Mouse (Mus musculus) left cerebral cortex, postnatal 4 days (tissue): ENCODE data around the gene Smad3. TPM values are rescaled to one million over a fixed set of nuclear protein-coding genes. Genes with fewer than 3 reads are reported as not detected.

Source experiments
- DNase-seq: peaks from one replicate; pipeline ENCODE4 v3.0.0-alpha.2; 2022
- intact Hi-C: fragments of 180-260 bp; cut with DNase I; formaldehyde crosslinking; loops from one replicate; pipeline ENCODE4 v1.15.1; 2025
- total RNA-seq, 2 experiments: library from RNA; stranded (reverse); gene quantifications; 2 replicates each; pipeline ENCODE4 v1.2.3; 2021

Gene Smad3
- 10 to 100 TPM; 16.0 to 20.4 TPM for total RNA-seq

GRCm38 (mm10) chr9:63757865-63758440 lies at the start of gene Smad3:
TSS of gene Smad3 (minus strand) at chr9:63757994.
- intact Hi-C loops, result loop anchor here (10.0 kb wide), 1 partner anchor 77 kb away; no protein-coding TSS in a partner anchor
- peak; percentile 83 for DNase-seq

GRCm38 (mm10) chr9:63804847-63805246 lies 47.1 kb upstream of the Smad3 start:
- DNase-seq, result no peak
- intact Hi-C loops, result no loop called here

- intact Hi-C loops, result no loop called here
- DNase-seq, result no peak
Observed at GRCm38 (mm10) chr9:63803181-63803591, 45.4 kb upstream of the Smad3 start.

GRCm38 (mm10) chr9:63802504-63802903 lies 44.7 kb upstream of the Smad3 start:
- no peak for DNase-seq
- intact Hi-C loops, result no loop called here

- intact Hi-C loops, result no loop called here
- no peak for DNase-seq
Observed at GRCm38 (mm10) chr9:63802080-63802479, 44.3 kb upstream of the Smad3 start.

GRCm38 (mm10) chr9:63796429-63796828 lies 38.6 kb upstream of the Smad3 start:
- intact Hi-C loops, result no loop called here
- no peak for DNase-seq

- no peak for DNase-seq
- intact Hi-C loops, result no loop called here
Observed at GRCm38 (mm10) chr9:63793731-63794495, 36.1 kb upstream of the Smad3 start.

GRCm38 (mm10) chr9:63791716-63792115 lies 33.9 kb upstream of the Smad3 start:
- no peak for DNase-seq
- intact Hi-C loops, result no loop called here

GRCm38 (mm10) chr9:63791275-63791674 lies 33.5 kb upstream of the Smad3 start:
- DNase-seq, result peak; percentile 30
- intact Hi-C loops, result no loop called here

GRCm38 (mm10) chr9:63790222-63790621 lies 32.4 kb upstream of the Smad3 start:
- DNase-seq, result no peak
- intact Hi-C loops, result no loop called here

- intact Hi-C loops, result no loop called here
- DNase-seq, result peak; percentile 34
Observed at GRCm38 (mm10) chr9:63789386-63789785, 31.6 kb upstream of the Smad3 start.

- DNase-seq, result no peak
Observed at GRCm38 (mm10) chr9:63787606-63788005, 29.8 kb upstream of the Smad3 start.

GRCm38 (mm10) chr9:63787086-63787485 lies 29.3 kb upstream of the Smad3 start:
- intact Hi-C loops, result no loop called here

More at GRCm38 (mm10) chr9:63787606-63788005, 29.8 kb upstream of the Smad3 start:
- intact Hi-C loops, result no loop called here

GRCm38 (mm10) chr9:63786026-63786670 lies 28.4 kb upstream of the Smad3 start:
- DNase-seq, result no peak
- intact Hi-C loops, result no loop called here

More at GRCm38 (mm10) chr9:63787086-63787485, 29.3 kb upstream of the Smad3 start:
- DNase-seq, result no peak

GRCm38 (mm10) chr9:63785492-63785891 lies 27.7 kb upstream of the Smad3 start:
- intact Hi-C loops, result no loop called here
- no peak for DNase-seq

- no peak for DNase-seq
- intact Hi-C loops, result no loop called here
Observed at GRCm38 (mm10) chr9:63784597-63784996, 26.8 kb upstream of the Smad3 start.

- intact Hi-C loops, result no loop called here
- no peak for DNase-seq
Observed at GRCm38 (mm10) chr9:63782744-63783143, 24.9 kb upstream of the Smad3 start.

- intact Hi-C loops, result no loop called here
- no peak for DNase-seq
Observed at GRCm38 (mm10) chr9:63781714-63782464, 24.1 kb upstream of the Smad3 start.

- intact Hi-C loops, result no loop called here
- DNase-seq, result peak; percentile 43
Observed at GRCm38 (mm10) chr9:63779950-63780887, 22.4 kb upstream of the Smad3 start.

- DNase-seq, result no peak
Observed at GRCm38 (mm10) chr9:63776735-63777134, 18.9 kb upstream of the Smad3 start.

More at GRCm38 (mm10) chr9:63776735-63777134, 18.9 kb upstream of the Smad3 start:
- intact Hi-C loops, result no loop called here
